Mouse (Mus musculus): ENCODE results near the gene Adgrb2.

DNA sequence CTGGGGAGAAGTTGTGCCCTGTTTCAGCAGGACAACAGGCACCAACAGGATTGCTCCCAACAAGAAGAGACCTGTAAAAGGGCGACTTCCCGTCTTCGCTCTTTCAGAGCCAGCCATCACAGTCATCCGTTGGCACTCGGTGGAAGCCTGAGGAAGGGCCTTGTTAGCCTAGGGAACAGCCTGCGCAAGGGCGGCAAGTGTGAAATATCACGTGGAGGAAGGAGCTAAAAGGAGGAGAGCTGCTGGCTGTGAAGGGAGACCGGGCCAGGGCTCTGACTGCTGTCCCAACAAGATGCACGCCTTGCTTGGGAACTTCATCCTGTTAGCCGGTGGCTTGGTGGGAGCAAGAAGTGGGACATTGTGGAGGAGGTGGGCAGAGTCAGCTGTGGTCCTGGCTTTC, 13.5 kb downstream of the Adgrb2 start:
- TF ChIP-seq POLR2A (IDR thresholded peaks at IDR 0.05; ENCODE audit: control insufficient read depth, extremely low read depth, insufficient read depth, low read length, poor library complexity), result no peak
- no peak for TF ChIP-seq CTCF (IDR thresholded peaks at IDR 0.05; ENCODE audit: borderline replicate concordance, control insufficient read depth, extremely low read depth, insufficient read depth, low read length, poor library complexity)
